Mouse (Mus musculus) olfactory bulb, adult 2 months (tissue): ENCODE measurements around the gene Tbc1d1.

ENCODE experiments used
- CTCF ChIP-seq: fragments of 200-500 bp; IDR thresholded peaks from 2 replicates; pipeline ENCODE4 v1.5.1; 2012; ENCODE audit warnings: low read depth, mild to moderate bottlenecking, low read length, moderate library complexity; ENCODE audit not compliant: insufficient read depth
- POLR2A ChIP-seq: fragments of 200-500 bp; IDR thresholded peaks from 2 replicates; pipeline ENCODE4 v1.6.1; 2012; ENCODE audit warnings: mild to moderate bottlenecking, low read depth, low read length, moderate library complexity; ENCODE audit not compliant: insufficient read depth

- TF ChIP-seq CTCF = no peak
- TF ChIP-seq POLR2A = no peak
Measured at GRCm38 (mm10) chr5:64265145-64265544, 109.0 kb downstream of the Tbc1d1 start.
